Mouse (Mus musculus) embryonic facial prominence, embryonic 14.5 days (tissue): ENCODE results near the gene Rbm20. TPM values are rescaled to one million over a fixed set of nuclear protein-coding genes. Genes with fewer than 3 reads are reported as not detected.
A peak's percentile ranks its signal among the peaks of the same experiment; 100 is the strongest.

Experiments used
- ATAC-seq: fragments of 200-750 bp; cut with Nextera tagmentation; 2 replicates; pipeline ENCODE4 v1.8.0; 2017; ENCODE audit warnings: low read depth, moderate number of reproducible peaks, moderate TSS enrichment
- DNase-seq: peaks from one replicate; pipeline ENCODE4 v3.0.0-alpha.2; 2015; ENCODE audit warnings: low spot score
- H3K27ac ChIP-seq: fragments of 300-500 bp; sonication (generic); replicated peaks from 2 replicates; pipeline ENCODE4 v1.5.1; 2014; ENCODE audit warnings: low read depth, mild to moderate bottlenecking, low read length, moderate library complexity
- H3K27me3 ChIP-seq: fragments of 300-500 bp; sonication (generic); replicated peaks from 2 replicates; pipeline ENCODE4 v1.6.1; 2014; ENCODE audit warnings: low read length; ENCODE audit not compliant: control insufficient read depth, insufficient read depth
- H3K36me3 ChIP-seq: fragments of 300-500 bp; sonication (generic); 2 replicates; pipeline ENCODE4 v1.6.1; 2014; ENCODE audit warnings: low read length, mixed read lengths; ENCODE audit not compliant: control insufficient read depth, insufficient read depth
- H3K4me1 ChIP-seq: fragments of 300-500 bp; sonication (generic); 2 replicates; pipeline ENCODE4 v1.6.1; 2014; ENCODE audit warnings: antibody characterized with exemption, low read length; ENCODE audit not compliant: control insufficient read depth, insufficient read depth
- H3K4me2 ChIP-seq: fragments of 300-500 bp; sonication (generic); 2 replicates; pipeline ENCODE4 v1.6.1; 2014; ENCODE audit warnings: low read depth, mild to moderate bottlenecking, low read length, moderate library complexity, mixed read lengths
- H3K4me3 ChIP-seq: fragments of 300-500 bp; sonication (generic); 2 replicates; pipeline ENCODE4 v1.5.1; 2014; ENCODE audit warnings: low read depth, mild to moderate bottlenecking, low read length
- H3K9ac ChIP-seq: fragments of 300-500 bp; sonication (generic); 2 replicates; pipeline ENCODE4 v1.6.1; 2014; ENCODE audit warnings: low read depth, mild to moderate bottlenecking, low read length, moderate library complexity, mixed read lengths
- H3K9me3 ChIP-seq: fragments of 300-500 bp; sonication (generic); 2 replicates; pipeline ENCODE4 v1.6.1; 2016; ENCODE audit warnings: low read length; ENCODE audit not compliant: control insufficient read depth
- WGBS: fragments of 180-500 bp; shearing (Covaris S2); extraction: QIAGEN DNeasy Blood & Tissue Kit; methylation state at CpG from one replicate; pipeline ENCODE4 v1.1.7; 2014; 5-methylcytosine and 5-hydroxymethylcytosine counted together
- polyA plus RNA-seq: library from polyadenylated mRNA; unstranded; fragments of >200 nt; fragmentation: Nextera tagmentation; extraction: Ambion mirVana; gene quantifications from 2 replicates; pipeline ENCODE4 v1.2.1, GENCODE M21; 2014

Gene Rbm20
- polyA plus RNA-seq, 1 experiment from 2014 or later = 5.9 TPM

DNA sequence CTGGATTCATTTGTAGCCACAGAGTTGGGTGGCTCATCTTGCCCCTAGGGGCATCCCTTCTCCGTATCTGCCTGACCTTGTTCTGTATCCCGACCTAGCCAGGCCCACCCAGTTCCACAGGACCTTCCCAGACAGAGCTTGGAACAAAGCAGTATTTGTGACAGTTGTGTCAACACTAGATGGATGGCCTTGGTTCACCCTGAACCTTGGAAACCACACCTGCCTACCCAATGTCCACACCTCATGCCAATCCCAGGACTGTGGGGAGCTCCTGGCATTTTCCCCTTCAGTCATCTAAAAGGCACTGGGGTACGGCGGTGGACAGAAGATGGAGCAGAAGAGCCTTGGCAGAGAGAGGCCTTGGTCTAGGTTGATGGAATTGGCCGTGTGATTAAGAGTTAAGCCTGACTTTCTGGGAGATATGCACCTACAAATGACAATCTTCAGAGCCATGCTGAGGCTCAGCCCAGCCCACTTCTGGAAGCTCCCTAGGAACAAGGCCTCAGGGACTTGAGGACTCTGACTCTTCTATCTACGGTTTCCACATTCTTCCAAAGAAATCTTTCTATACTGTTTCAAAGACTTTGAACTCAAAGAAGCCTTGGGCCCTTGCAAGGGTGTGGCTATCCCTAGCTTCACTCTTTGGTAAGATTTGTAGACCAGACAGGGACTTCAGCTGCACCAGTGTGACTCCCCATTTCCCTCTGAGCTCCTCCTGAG, 196.0 kb downstream of the Rbm20 start:
- H3K4me2 ChIP-seq = no peak overlapping the region
- peaks cover 29% of the 10 kb centered on the region for H3K4me1 ChIP-seq
- H3K4me3 ChIP-seq = no peak overlapping the region
- H3K27ac ChIP-seq = no peak overlapping the region
- 78% methylated on average over 6 of the region's 6 CpGs for WGBS
- no peak for DNase-seq
- H3K9me3 ChIP-seq = no peaks in the 10 kb centered on the region
- H3K9ac ChIP-seq = no peak overlapping the region
- no peak for ATAC-seq
- H3K27me3 ChIP-seq = no peaks in the 10 kb centered on the region
- no peaks in the 10 kb centered on the region for H3K36me3 ChIP-seq

DNA sequence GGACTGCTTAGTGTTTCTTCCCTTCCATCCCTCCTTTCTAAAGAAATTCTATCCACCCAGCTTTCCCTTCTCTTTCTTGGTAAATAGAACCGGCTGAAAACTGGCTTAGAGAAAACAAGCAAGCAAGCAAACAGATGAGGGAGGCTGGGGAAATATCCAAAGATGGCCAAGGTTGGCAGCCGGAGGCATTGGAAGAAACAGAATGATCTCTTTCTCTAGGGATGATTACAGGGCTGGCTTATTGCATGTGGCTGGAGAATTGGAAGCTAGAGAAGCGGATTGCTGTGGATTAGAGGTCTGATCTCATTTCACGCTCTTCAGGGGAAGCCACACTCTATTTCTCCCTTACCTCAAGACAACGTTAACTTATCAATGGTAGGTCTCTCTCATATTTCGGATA, 198.1 kb downstream of the Rbm20 start:
- H3K4me2 ChIP-seq = no peak overlapping the region
- DNase-seq (peak; percentile 55), ATAC-seq (no peak)
- peaks cover 32% of the 10 kb centered on the region for H3K4me1 ChIP-seq
- 58% methylated on average over 6 of the region's 6 CpGs for WGBS
- no peaks in the 10 kb centered on the region for H3K27me3 ChIP-seq
- no peaks in the 10 kb centered on the region for H3K9me3 ChIP-seq
- H3K36me3 ChIP-seq = no peaks in the 10 kb centered on the region
- H3K4me3 ChIP-seq = no peak overlapping the region
- H3K27ac ChIP-seq = peak overlapping the region; percentile 52; the same call in 1 of the 2 replicates
- H3K9ac ChIP-seq = no peak overlapping the region

DNA sequence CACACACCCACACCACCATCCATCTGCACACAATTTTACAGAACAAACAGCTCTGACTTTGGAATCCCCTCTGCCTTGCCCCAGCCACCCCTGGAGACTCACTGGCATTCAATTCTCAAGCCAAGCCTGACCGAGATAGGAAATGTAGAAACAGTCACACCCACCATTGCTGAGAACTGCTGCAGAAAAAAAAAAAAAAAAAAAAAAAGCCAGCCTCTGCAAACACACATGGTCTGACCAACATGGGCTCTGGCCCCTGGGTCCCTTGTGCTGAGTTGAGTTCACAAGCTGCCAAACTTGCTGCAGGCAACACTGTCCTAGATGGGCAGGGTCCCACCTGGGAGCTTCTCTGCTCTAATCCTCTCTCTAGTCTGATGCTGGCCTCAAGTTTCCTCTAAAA, 200.7 kb downstream of the Rbm20 start:
- Histone ChIP-seq H3K4me2 (no peak overlapping the region), H3K27me3 (no peaks in the 10 kb centered on the region), H3K9ac (no peak overlapping the region), H3K36me3 (no peaks in the 10 kb centered on the region), H3K4me3 (no peak overlapping the region), H3K9me3 (no peaks in the 10 kb centered on the region), H3K4me1 (peaks cover 42% of the 10 kb centered on the region), H3K27ac (no peak overlapping the region)
- WGBS = 44% methylated on average over 1 of the region's 1 CpGs
- ATAC-seq (no peak), DNase-seq (no peak)

DNA sequence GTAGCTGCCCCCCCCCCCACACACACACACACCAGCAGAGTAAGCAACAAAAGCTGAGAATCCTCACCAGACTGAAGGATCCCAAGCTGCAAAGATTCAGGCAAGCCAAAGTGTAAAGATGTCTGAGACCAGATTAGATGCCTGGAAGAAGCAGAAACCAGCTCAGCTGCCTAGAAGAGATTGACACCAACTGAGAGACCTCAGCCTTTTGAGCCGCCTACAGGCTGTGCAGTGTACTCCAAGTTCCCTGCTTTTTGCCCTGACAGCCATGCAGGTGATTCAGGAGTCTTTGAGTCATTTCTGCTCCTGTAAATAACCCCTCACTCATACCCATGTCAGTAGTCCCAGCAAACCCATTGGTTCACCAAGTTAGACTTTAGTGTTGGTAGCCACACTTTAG, 203.4 kb downstream of the Rbm20 start:
- Histone ChIP-seq H3K27me3 (no peaks in the 10 kb centered on the region), H3K36me3 (no peaks in the 10 kb centered on the region), H3K9me3 (no peaks in the 10 kb centered on the region), H3K4me2 (no peak overlapping the region), H3K9ac (no peak overlapping the region), H3K4me3 (no peak overlapping the region), H3K27ac (no peak overlapping the region), H3K4me1 (peaks cover 32% of the 10 kb centered on the region)
- WGBS = 73% methylated on average over 1 of the region's 1 CpGs
- no peak for DNase-seq
- no peak for ATAC-seq

DNA sequence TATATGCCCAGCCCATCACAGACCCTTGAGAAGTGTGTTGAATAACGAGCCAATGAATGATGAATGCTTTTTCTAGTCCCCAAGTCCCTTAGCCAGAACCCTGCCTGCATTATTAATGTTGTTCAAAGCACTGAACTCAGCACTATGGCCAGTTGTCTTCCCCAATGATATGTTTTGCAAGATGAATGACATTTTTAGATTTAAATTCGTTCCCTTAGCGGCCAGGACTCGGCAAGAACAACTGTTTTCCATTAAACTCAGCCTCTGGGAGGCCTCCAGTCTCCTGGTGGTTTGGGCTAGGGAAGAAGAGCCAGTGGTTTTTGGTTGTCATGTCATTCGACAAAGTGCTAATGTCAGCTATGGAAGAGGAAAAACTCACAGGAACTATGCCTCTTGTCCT, 204.7 kb downstream of the Rbm20 start:
- no peak overlapping the region for H3K4me3 ChIP-seq
- peaks cover 19% of the 10 kb centered on the region for H3K4me1 ChIP-seq
- DNase-seq (peak; percentile 67), ATAC-seq (no peak)
- H3K9me3 ChIP-seq = no peaks in the 10 kb centered on the region
- no peak overlapping the region for H3K4me2 ChIP-seq
- H3K9ac ChIP-seq = no peak overlapping the region
- H3K36me3 ChIP-seq = no peaks in the 10 kb centered on the region
- peak overlapping the region; percentile 40; the same call in 1 of the 2 replicates for H3K27ac ChIP-seq
- H3K27me3 ChIP-seq = no peaks in the 10 kb centered on the region
- 42% methylated on average over 5 of the region's 5 CpGs for WGBS

DNA sequence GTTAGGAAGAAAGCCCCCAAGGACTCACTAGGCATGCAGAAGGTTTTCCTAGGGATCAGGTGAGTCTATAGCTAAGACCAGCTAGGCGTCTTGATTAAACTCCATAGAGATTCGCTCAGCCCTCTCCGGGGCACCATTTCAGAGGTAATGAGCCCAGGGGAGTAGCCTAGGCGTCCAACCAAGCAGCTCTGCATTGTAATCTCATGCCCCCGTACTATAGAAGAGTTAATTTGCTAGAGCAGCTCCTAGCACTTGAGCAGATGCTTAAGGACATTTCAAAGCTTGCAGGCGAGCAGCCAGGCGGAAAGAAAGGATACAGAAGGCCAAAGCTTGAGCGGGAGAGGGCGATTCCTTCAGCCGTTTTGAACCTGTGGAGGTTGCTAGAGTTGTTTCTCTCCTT, 208.3 kb downstream of the Rbm20 start:
- DNase-seq (peak; percentile 48), ATAC-seq (peak; percentile 75; the same call in 1 of the 2 replicates)
- Histone ChIP-seq H3K4me3 (no peak overlapping the region), H3K27me3 (no peaks in the 10 kb centered on the region), H3K9me3 (no peaks in the 10 kb centered on the region), H3K4me1 (peaks cover 12% of the 10 kb centered on the region; the same call in 1 of the 2 replicates), H3K36me3 (no peaks in the 10 kb centered on the region), H3K4me2 (no peak overlapping the region), H3K9ac (no peak overlapping the region), H3K27ac (no peak overlapping the region)
- WGBS = 57% methylated on average over 10 of the region's 10 CpGs

DNA sequence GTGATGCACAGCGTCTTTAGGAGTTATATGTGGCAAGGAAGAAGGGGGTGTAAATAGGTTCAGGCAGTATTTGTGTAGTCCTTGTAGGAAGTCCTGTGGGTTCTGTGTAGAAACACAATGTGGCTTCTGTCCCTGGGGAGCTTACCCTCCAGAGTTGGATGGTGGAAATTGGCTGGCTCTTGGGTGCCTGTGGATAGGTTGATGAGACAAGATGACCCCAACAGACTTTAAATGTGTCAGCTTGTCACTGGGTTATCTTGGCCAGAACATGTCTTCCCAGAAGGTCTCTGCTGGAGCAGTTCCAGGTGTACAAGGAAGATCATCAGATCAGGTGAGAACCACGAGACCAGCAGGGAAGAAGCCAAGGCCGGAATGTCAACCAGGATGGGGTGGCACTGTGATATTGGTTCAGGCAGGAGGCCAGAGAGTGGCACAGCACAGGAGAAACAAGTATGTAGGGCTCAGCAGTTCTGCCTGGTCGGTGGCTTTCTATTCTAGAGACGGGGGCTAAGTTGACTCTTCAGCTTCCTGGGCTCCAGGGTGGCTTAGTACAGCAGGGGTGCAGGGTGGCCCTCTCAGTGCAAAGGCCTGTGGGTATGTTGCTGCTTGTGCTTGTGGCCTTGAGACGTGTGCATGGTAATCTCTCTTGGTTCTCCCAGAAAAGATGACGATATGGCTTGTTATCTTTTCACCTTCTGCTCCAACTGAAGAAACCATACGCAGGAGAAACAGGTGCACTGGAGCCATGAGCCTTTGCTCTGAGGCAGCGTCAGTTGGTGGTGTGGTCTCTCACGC, 209.7 kb downstream of the Rbm20 start:
- H3K4me3 ChIP-seq = no peak overlapping the region
- H3K36me3 ChIP-seq = no peaks in the 10 kb centered on the region
- no peaks in the 10 kb centered on the region for H3K27me3 ChIP-seq
- H3K4me1 ChIP-seq = peaks cover 18% of the 10 kb centered on the region
- DNase-seq (no peak), ATAC-seq (no peak)
- no peak overlapping the region for H3K4me2 ChIP-seq
- WGBS = 92% methylated on average over 10 of the region's 10 CpGs
- no peak overlapping the region for H3K27ac ChIP-seq
- H3K9me3 ChIP-seq = no peaks in the 10 kb centered on the region
- H3K9ac ChIP-seq = no peak overlapping the region

DNA sequence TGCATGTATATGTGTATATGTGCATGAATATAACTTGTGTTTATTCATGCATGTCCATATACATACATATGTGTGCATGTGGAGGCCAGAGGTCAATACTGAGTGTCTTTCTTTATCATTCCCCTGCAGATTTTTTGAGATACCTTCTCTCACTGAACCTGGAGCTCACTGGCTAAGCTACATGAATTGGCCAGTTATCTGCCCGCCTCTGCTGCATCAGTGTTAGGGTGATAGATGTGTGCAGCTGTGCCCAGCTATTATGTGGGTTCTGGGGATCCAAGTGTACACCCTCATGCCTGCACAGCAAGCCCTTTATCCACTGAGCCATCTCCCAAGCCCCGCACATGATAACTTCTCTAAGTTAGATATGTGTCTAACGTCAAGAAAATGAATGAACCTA, 210.7 kb downstream of the Rbm20 start:
- ATAC-seq (no peak), DNase-seq (no peak)
- Histone ChIP-seq H3K36me3 (no peaks in the 10 kb centered on the region), H3K4me3 (no peak overlapping the region), H3K27ac (no peak overlapping the region), H3K4me2 (no peak overlapping the region), H3K4me1 (peaks cover 22% of the 10 kb centered on the region), H3K9ac (no peak overlapping the region), H3K27me3 (no peaks in the 10 kb centered on the region), H3K9me3 (no peaks in the 10 kb centered on the region)
- WGBS = 78% methylated on average over 3 of the region's 3 CpGs
